Mouse (Mus musculus) c-Kit-negative CD71-positive TER-119-positive erythroid progenitor cells, embryonic 14.5 days (primary cell): ENCODE results near the gene Cyp4a32.
"Not testable (repeated sequence)": the region's sequence is repeated elsewhere in the genome, so short reads cannot be mapped to it uniquely, and the experiment has no call there.

Experiments used
- DNase-seq: peaks from one replicate; pipeline ENCODE4 v3.0.0-alpha.2; 2013; ENCODE audit warnings: low read depth, low spot score

Cyp4a32 gene

GRCm38 (mm10) chr4:115656535-115656922, 55.8 kb downstream of the Cyp4a32 start:
- not testable (repeated sequence) for DNase-seq

- DNase-seq, result no peak
Observed at GRCm38 (mm10) chr4:115657104-115657866, 56.5 kb downstream of the Cyp4a32 start.

GRCm38 (mm10) chr4:115657867-115658249, 57.1 kb downstream of the Cyp4a32 start:
- no peak for DNase-seq

GRCm38 (mm10) chr4:115659190-115659589, 58.4 kb downstream of the Cyp4a32 start:
- DNase-seq, result no peak
